Mouse (Mus musculus) liver, postnatal 0 days (tissue): ENCODE measurements around the gene Mgp.

Experiments
- CTCF ChIP-seq: sonication (generic); IDR thresholded peaks from 2 replicates; pipeline ENCODE4 v1.5.1; 2016; ENCODE audit warnings: antibody characterized with exemption, low read depth
- EP300 ChIP-seq: IDR thresholded peaks from 2 replicates; pipeline ENCODE4 v1.6.1; 2016; ENCODE audit warnings: antibody characterized with exemption, low read depth, mild to moderate bottlenecking

GRCm38 (mm10) chr6:136852348-136852747 lies 23.3 kb downstream of the Mgp start:
- no peak for TF ChIP-seq CTCF
- TF ChIP-seq EP300, result no peak
